Mouse (Mus musculus): Measurements from ENCODE around the gene 3110021N24Rik.
"Not testable (repeated sequence)": the region's sequence is repeated elsewhere in the genome, so short reads cannot be mapped to it uniquely, and the experiment has no call there.

The 3110021N24Rik gene

GRCm38 (mm10) chr4:108719349-108719748, at the start of gene 3110021N24Rik:
TSS of gene 3110021N24Rik (plus strand) at chr4:108719649.
- DNase-seq = no peak

GRCm38 (mm10) chr4:108686156-108686555, 33.3 kb upstream of the 3110021N24Rik start:
- DNase-seq = no peak

GRCm38 (mm10) chr4:108687098-108687497, 32.4 kb upstream of the 3110021N24Rik start:
- not testable (repeated sequence) for DNase-seq

- DNase-seq = no peak
These were observed 29.0 kb upstream of the 3110021N24Rik start for GRCm38 (mm10) chr4:108690479-108690878.

- DNase-seq = no peak
These were observed 28.0 kb upstream of the 3110021N24Rik start for GRCm38 (mm10) chr4:108691469-108691868.

- DNase-seq = peak; percentile 14
These were observed 22.5 kb upstream of the 3110021N24Rik start for GRCm38 (mm10) chr4:108696934-108697333.

GRCm38 (mm10) chr4:108708209-108708608, 11.2 kb upstream of the 3110021N24Rik start:
- no peak for DNase-seq

- no peak for DNase-seq
These were observed 1.9 kb downstream of the 3110021N24Rik start for GRCm38 (mm10) chr4:108721245-108721784.

- no peak for DNase-seq
These were observed 4.7 kb downstream of the 3110021N24Rik start for GRCm38 (mm10) chr4:108724102-108724501.

- DNase-seq = no peak
These were observed 11.0 kb downstream of the 3110021N24Rik start for GRCm38 (mm10) chr4:108730450-108730849.

- DNase-seq = no peak
These were observed 12.1 kb downstream of the 3110021N24Rik start for GRCm38 (mm10) chr4:108731582-108731981.

- DNase-seq = no peak
These were observed 26.9 kb downstream of the 3110021N24Rik start for GRCm38 (mm10) chr4:108746160-108746873.

GRCm38 (mm10) chr4:108759583-108759982, 40.1 kb downstream of the 3110021N24Rik start:
- no peak for DNase-seq

GRCm38 (mm10) chr4:108768527-108768926, 49.1 kb downstream of the 3110021N24Rik start:
- DNase-seq = no peak

- DNase-seq = no peak
These were observed 60.3 kb downstream of the 3110021N24Rik start for GRCm38 (mm10) chr4:108779763-108780056.

- DNase-seq = peak; percentile 79 to 86
These were observed 60.8 kb downstream of the 3110021N24Rik start, which contains the start of gene Zfyve9 for GRCm38 (mm10) chr4:108780057-108780863. TSS of gene Zfyve9 (minus strand) at chr4:108780798.

- DNase-seq = no peak
These were observed 61.4 kb downstream of the 3110021N24Rik start for GRCm38 (mm10) chr4:108780864-108781205.

GRCm38 (mm10) chr4:108781596-108781995, 62.1 kb downstream of the 3110021N24Rik start:
- DNase-seq = peak in 1 of 2 experiments; percentile 46

- DNase-seq = peak in 1 of 2 experiments; percentile 43
These were observed 63.1 kb downstream of the 3110021N24Rik start for GRCm38 (mm10) chr4:108782421-108783085.

- DNase-seq = no peak
These were observed 69.9 kb downstream of the 3110021N24Rik start for GRCm38 (mm10) chr4:108789258-108789936.

GRCm38 (mm10) chr4:108790507-108790906, 71.1 kb downstream of the 3110021N24Rik start:
- DNase-seq = no peak

GRCm38 (mm10) chr4:108793941-108794340, 74.5 kb downstream of the 3110021N24Rik start:
- DNase-seq = no peak

GRCm38 (mm10) chr4:108796701-108797100, 77.3 kb downstream of the 3110021N24Rik start:
- DNase-seq = no peak
